Mouse (Mus musculus) stomach, postnatal 0 days (tissue): ENCODE results near the gene Igsf3.

ENCODE experiments used
- CTCF ChIP-seq: IDR thresholded peaks from 2 replicates; pipeline ENCODE4 v1.5.1; 2016; ENCODE audit warnings: antibody characterized with exemption, low read depth, mild to moderate bottlenecking, moderate library complexity
- EP300 ChIP-seq: optimal IDR thresholded peaks from 2 replicates; pipeline ENCODE3; 2016; ENCODE audit warnings: antibody characterized with exemption

DNA sequence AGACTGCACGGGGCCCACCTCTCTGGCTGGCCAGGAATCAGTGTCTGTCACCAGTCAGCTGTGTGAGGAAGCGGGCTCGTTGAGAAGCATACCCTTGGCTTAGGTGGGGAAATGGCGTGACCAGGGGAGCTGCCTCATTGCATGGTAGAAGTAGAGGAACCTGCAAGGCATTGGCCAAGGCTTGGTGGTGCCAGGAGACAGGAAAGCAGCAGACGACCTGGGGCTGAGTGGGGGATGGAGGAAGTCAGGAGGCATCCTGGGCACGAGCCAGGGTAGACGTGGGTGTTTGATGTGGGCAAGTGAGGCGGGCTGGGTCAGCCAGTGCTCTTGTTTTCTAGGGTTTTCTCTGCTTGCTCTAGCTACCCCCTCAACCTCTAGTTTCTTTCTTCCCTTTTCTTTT, 30.7 kb downstream of the Igsf3 start:
- TF ChIP-seq EP300 (no peak), CTCF (no peak)
